Mouse (Mus musculus) kidney, adult 11 months (tissue): Measurements from ENCODE around the gene Ifna2.

Source experiments
- DNase-seq: peaks from one replicate; pipeline ENCODE4 v3.0.0; 2022

The Ifna2 gene

DNA sequence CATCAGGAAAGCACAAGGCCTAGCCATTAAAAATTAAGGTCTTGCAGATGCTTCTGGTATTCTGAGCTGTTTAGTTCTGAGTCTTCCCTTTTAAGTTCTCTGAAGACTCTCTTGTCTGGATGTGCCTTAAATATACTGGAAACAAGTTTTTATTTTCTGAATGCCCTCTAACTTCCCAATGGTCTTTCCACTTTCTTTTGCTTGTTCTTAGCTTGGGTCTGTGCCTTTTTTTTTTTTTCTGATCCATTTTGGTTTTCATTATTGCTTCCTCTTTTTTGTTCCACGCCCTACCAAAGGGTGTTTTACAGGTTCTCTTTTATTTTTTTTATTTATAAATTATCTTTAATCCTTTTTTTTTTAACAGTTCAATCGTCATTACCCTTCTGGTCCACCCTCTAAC is 39.4 kb downstream of the Ifna2 start, which contains the start of gene Ifna13:
TSS of gene Ifna13 (minus strand) at position 101 of the 400 bp plus-strand sequence.
- DNase-seq, result no peak

DNA sequence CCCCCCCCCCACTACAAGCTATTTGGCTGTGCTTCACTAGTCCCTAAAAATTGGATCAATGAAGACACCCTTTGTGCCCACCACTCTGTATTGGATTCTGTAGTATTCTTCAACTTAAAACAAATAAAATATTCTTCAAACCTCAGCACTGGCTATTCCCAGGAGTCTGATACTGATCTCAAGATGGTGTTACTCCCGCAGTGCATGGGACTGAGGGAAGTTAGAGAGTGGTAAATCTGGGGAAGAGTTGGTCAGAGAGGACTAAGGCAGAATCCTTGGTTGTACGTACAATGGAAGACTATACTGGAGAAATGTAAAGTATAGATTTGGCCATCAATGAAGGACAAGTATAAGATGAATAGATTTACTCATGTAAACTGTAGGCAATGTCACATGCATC is 41.2 kb downstream of the Ifna2 start:
- DNase-seq, result no peak

DNA sequence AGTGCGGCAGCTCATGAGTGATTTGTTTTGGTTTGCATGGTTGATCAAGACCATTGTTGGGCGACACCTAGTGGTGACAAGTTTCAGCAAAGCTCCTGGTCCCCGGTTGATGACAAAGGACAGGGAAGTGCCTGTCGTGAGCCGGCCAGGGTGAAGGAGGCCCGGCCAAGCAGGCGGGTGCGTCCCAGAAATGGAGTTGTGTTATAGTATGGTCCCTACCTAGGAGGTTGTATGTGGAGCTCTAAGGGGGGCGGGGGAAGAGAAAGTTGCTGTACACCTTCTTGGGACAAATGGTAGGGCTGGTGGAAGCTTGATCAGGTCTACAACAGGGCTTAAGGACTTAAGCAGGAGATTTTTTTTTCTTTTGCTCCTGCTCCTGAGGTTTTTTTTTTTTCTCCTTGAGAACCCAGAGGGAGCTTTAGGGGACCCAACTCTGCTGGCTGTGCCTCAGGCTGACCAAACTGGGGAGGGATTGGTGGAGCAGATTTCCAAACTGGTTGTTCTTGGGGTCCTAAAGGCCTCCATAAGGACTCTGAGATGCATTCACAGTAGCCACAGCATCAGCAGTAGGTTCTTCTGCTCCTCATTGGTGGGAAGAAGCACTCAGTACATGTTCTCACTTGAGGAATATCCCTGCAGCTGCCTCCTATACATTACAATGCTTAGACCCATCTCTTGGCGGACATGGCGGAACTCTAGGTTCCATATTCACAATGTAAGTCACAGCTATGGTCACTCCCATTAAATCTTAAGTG is 42.5 kb downstream of the Ifna2 start:
- DNase-seq, result peak; percentile 85

DNA sequence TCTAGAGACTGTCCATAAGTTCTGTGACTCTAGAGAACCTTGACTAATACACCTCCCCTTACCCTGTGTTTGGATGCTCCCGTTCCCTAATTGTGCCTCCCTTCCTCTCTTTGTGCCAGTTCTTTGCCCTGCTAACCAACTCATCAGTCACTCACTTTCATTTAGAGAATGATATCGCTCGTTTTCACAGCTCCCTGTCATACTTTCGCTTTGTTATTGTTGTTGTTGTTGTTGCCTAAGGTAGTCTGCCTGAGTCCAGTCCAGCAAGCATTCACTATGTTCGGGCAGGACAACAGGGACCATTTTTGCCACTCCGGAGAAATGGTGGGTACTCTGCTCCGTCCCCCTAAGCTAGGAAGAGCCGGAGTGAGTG is 43.0 kb downstream of the Ifna2 start:
- no peak for DNase-seq

DNA sequence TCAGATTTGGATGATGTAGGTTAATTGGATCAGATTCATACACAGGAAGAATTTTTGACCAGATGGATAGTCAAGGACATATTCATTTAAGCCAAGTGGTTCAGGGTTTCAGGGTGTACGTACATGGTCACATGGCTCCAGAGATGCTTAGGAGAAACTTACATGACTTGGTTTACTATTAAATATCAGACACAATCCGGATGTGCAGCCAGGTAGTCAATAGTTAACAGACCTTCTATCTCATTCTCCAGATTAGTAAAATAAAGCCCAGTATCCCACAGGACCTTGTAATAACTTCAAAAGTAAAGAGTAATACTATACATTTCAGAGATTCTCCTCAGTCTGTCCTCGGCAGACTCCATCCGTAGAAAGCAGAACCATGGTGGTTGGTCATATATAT is 49.4 kb downstream of the Ifna2 start, which contains the start of gene C87499:
TSS of gene C87499 (minus strand) at position 101 of the 400 bp plus-strand sequence.
- no peak for DNase-seq
